Mouse (Mus musculus) E14TG2a.4 (cell line): ENCODE measurements around the gene Dbndd1.
"Not testable (repeated sequence)": the region's sequence is repeated elsewhere in the genome, so short reads cannot be mapped to it uniquely, and the experiment has no call there.

ENCODE experiments used
- H3K27me3 ChIP-seq: 2 replicates; pipeline ENCODE4 v1.6.1; 2014; ENCODE audit warnings: low read length, control low read depth; ENCODE audit not compliant: insufficient read depth
- H3K36me3 ChIP-seq: 2 replicates; pipeline ENCODE4 v1.6.1; 2014; ENCODE audit warnings: low read length, control low read depth; ENCODE audit not compliant: insufficient read depth
- H3K4me1 ChIP-seq: replicated peaks from 2 replicates; pipeline ENCODE4 v1.6.1; 2014; ENCODE audit warnings: low read depth, low read length, control low read depth
- H3K4me3 ChIP-seq: replicated peaks from 2 replicates; pipeline ENCODE4 v1.5.1; 2014; ENCODE audit warnings: mild to moderate bottlenecking, low read length
- H3K9me3 ChIP-seq: 2 replicates; pipeline ENCODE4 v1.6.1; 2014; ENCODE audit warnings: low read length, control low read depth
- CTCF ChIP-seq: conservative IDR thresholded peaks from 2 replicates; pipeline ENCODE4 v1.5.1; 2014; ENCODE audit warnings: low read length
- NANOG ChIP-seq: IDR thresholded peaks from 2 replicates; pipeline ENCODE4 v1.6.1; 2014; ENCODE audit warnings: borderline replicate concordance, low read length, mixed read lengths
- POU5F1 ChIP-seq: IDR thresholded peaks from 2 replicates; pipeline ENCODE4 v1.6.1; 2014; ENCODE audit warnings: low read length, borderline replicate concordance

Gene Dbndd1

DNA sequence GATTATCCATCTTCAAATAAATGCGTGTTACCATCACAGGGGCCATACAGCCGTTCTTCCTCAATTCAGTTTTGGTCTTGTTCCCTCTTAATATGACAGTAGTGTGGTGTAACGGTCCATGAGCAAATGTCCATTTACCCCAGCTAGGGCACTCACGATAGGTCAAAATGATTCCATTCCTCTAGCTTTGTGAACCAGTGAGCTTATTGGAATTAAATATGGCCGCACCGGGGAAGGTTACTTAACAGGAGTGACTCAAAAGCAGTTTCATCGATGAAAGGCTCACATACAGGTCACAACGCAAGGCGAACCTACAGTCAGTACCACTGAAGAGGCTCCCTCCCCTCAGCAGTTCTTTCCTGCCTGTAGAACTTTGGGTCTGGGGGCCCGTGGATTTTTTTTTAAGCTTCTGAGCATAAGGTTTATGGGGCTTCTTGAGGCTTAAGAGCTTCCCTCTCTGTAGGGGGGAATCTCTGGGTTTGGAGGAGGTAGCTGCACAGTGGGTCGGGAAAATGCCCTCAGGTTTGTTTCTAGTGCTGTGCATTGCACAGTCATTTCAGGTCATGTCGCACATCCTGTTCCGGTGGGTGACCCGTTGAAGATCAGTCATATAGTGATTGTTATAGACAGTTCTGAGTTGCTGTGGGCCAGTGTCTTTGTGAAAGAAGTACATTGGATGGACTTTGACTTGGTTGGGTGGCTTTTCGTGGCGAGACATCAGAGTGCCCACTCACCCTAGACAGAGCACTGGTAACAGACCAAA, 36.6 kb downstream of the Dbndd1 start:
- peaks cover 18% of the 10 kb centered on the region for H3K4me1 ChIP-seq

DNA sequence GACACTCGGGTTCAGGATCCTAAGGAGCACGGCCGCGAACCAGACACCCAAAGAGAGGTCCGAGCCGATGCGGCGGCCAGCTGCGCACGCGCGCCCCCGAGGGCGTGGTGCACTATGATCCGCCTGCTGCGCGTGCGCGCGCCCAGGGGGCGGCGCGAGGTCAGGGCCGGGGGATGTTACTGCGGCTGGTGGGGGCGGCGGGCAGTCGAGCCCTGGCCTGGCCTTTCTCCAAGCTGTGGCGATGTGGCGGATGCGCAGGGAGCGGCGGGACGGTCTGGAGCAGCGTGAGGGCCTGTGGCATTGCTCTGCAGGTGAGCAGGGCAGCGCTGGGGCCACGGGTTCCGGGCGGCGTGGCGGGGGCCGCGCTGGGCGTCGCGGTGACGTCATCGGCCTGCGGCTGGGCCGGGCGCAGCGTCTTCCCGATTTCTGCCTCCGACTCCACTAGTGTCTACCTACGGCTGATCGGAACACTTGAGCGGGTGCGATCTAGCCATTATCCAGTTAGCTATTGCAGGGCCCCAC, 37.5 kb downstream of the Dbndd1 start, which contains the start of gene Afg3l1:
Afg3l1 (plus strand) TSS at position 167 of the 522 bp plus-strand sequence.
- H3K36me3 ChIP-seq = peaks cover 27% of the 10 kb centered on the region
- no peaks in the 10 kb centered on the region for H3K9me3 ChIP-seq
- H3K27me3 ChIP-seq = no peaks in the 10 kb centered on the region
- no peak for TF ChIP-seq POU5F1
- no peak for TF ChIP-seq NANOG
- TF ChIP-seq CTCF = no peak
- H3K4me1 ChIP-seq = peaks cover 18% of the 10 kb centered on the region
- H3K4me3 ChIP-seq = peak within 1 kb of the TSS; percentile 90

More for the DNA sequence above, 36.6 kb downstream of the Dbndd1 start:
- H3K9me3 ChIP-seq = no peaks in the 10 kb centered on the region
- H3K27me3 ChIP-seq = no peaks in the 10 kb centered on the region
- peak overlapping the region; percentile 90 for H3K4me3 ChIP-seq
- peaks cover 36% of the 10 kb centered on the region for H3K36me3 ChIP-seq
- TF ChIP-seq CTCF = no peak
- no peak for TF ChIP-seq NANOG
- TF ChIP-seq POU5F1 = no peak

DNA sequence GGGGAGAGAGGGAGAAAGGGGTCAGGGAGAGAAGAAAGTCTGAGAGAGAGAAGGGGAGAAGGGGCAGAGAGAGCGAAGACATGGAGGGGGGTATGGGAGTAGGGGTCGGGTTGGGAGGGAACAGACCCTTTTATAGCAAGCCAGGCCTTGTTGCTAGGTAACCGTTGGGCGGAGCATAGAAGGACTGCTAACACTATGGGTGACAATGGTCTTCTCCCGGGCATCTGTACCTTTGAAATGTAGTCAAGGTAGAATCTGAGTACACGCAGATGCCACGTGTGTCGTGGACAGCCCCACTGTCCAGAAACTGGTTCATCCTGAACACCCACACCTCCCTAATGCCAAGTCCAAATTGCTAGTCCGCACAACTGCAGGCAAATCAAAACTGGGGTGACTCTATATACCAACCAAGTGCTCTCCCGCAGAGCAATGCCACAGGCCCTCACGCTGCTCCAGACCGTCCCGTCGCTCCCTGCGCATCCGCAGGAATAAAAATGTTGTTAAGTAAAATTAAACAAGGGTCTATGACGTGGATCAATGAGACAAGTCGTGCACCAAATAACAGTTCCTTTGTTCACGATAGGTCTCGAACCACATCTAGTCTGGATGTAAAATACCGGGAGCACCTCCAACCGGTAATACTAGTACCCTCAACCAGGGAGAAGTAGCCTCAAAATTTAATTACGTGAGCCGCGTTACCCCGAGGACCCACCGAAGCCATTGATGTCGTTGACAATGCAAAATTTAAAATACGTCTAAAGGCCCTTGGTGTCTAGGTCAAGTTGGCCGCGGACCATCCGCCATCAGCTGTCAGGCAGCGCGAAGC, 38.1 kb downstream of the Dbndd1 start:
- Histone ChIP-seq H3K4me1 (peaks cover 17% of the 10 kb centered on the region), H3K4me3 (peak overlapping the region; percentile 90), H3K27me3 (no peaks in the 10 kb centered on the region), H3K36me3 (peaks cover 23% of the 10 kb centered on the region), H3K9me3 (no peaks in the 10 kb centered on the region)
- TF ChIP-seq CTCF (no peak), POU5F1 (no peak), NANOG (no peak)

DNA sequence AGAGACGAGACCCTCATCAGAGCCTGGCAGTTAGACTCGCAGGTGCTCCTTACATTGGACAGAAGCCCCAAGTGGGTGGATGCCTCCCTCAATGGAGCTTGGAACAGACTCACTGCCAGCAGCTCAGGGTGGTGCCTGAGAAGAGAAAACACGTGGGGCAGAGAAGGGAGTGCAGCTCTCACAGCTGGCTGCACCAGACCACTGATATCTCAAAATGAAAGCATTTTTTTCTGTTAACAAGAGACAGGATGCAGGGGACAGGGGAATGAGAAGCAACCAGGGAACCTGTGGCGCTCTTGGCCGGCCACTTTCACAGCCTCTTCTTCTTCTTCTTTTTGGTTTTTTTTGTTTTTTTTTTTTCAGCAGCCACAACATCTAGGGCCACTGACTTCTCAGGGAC, 40.7 kb downstream of the Dbndd1 start:
- H3K36me3 ChIP-seq = not testable (repeated sequence)

DNA sequence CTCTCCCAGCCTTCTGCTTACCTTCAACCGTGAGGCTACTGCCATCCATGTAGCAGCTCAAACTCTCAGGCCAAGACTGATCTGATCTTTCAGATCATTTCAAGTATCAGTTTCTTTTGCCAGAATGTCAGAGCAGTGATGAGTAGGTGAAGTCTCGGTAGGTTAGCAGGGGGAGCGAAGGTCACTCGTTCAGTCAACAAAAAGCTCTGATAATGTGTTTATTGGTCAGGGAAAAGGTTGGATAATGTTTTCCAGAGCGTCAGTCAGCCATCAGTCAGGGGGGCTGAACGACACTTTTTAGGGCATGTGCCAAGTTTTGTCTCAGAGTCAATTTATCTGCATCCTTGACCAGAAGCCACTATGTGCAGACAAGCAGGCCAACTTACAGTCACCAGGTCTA, 42.3 kb downstream of the Dbndd1 start:
- not testable (repeated sequence) for H3K36me3 ChIP-seq, H3K9me3 ChIP-seq, H3K27me3 ChIP-seq, H3K4me1 ChIP-seq, H3K4me3 ChIP-seq

More for the DNA sequence above, 40.7 kb downstream of the Dbndd1 start:
- H3K4me1 ChIP-seq = peaks cover 16% of the 10 kb centered on the region
- H3K4me3 ChIP-seq, H3K27me3 ChIP-seq, H3K9me3 ChIP-seq: not testable (repeated sequence)

DNA sequence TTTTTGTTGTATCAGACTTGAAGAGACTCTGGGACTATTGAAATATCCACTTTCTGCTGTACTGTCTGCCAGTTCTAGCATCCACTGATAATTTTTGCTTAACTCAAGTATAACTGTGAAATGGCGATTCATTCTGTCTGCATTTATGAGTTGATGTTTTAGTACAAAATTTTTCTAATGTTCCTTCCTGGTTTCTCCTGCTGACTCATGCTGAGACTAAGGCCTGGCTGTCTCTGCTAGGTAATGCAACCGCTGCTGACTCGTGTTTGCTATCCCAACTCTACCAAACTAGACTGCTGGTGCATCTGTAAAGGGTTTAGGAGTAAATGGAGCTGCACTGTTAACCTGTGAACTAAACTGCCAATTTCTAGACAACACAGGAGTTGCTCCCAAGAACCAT, 47.8 kb downstream of the Dbndd1 start:
- no peaks in the 10 kb centered on the region for H3K9me3 ChIP-seq
- H3K4me1 ChIP-seq = peaks cover 4% of the 10 kb centered on the region; the same call in 1 of the 2 replicates
- H3K27me3 ChIP-seq = no peaks in the 10 kb centered on the region
- TF ChIP-seq POU5F1 (no peak), CTCF (no peak), NANOG (no peak)
- H3K36me3 ChIP-seq = peaks cover 22% of the 10 kb centered on the region
- no peak overlapping the region for H3K4me3 ChIP-seq

DNA sequence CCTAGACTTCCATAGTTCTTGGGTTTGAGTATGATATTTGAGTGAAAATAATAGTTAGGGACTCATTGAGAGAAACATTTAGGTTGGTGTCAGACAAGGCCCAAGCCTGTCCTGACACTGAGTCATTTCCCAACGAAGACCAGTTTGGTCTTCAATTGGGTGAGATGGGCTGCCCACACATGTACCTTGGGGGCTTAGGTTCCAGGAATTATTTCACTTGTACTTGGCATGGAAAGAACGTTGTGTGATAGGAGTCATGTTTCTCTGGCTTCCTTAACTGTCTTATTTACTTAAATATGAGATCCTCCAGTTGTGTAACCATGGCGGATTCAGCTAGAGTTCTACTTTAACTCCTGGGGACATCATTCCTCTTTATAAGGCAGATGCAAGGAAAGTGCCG, 51.6 kb downstream of the Dbndd1 start:
- Histone ChIP-seq H3K27me3 (no peaks in the 10 kb centered on the region), H3K9me3 (no peaks in the 10 kb centered on the region), H3K4me3 (no peak overlapping the region), H3K36me3 (peaks cover 58% of the 10 kb centered on the region), H3K4me1 (peaks cover 19% of the 10 kb centered on the region; the same call in 1 of the 2 replicates)
- TF ChIP-seq CTCF = no peak
- no peak for TF ChIP-seq POU5F1
- TF ChIP-seq NANOG = no peak
